In the genomic region with DNA sequence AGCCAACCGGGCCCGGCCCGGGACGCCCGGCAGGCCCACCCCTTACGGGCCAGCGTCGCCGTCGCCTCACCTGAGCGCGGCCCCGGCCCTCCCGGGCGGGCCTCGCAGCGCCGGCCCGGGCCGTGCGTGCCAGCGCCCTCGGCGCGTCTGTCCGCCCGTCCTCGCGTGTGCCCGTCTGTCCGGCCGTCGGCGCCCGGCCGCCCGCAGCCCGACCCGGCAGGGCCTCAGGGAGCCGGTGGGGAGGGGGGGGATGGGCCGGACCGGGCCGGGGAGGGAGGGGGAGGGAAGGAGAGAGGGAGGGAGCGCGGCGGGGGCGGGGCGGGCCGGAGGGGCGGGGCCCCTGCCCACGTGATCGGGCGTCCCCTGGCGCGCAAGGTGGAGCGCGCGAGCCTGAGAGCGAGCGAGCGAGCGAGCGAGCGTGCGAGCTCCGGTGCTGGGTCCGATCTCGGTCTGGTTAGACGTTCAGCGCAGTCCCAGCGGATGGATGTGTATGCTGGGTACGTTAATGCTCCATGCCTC, we compare ENCODE assay signal across 8 mouse cellular contexts. TPM values are rescaled to one million over a fixed set of nuclear protein-coding genes. Genes with fewer than 3 reads are reported as not detected.
DNase-seq lines count a peak whose midpoint lies in the region; ATAC-seq and TF ChIP-seq lines count a peak whose summit lies in the region.

A gene (minus strand): TSS at position 325 of the 519 bp plus-strand sequence.

- peak within 1 kb of the TSS; percentile 98 for H3K9ac ChIP-seq in limb, embryonic 14.5 days (ENCODE audit: low read depth, low read length, severe bottlenecking)
- peak within 1 kb of the TSS; percentile 98 for H3K9ac ChIP-seq in midbrain, embryonic 16.5 days (ENCODE audit: low read depth, low read length)

- no peaks in the 10 kb centered on the region for H3K27me3 ChIP-seq in limb, embryonic 14.5 days (ENCODE audit: control insufficient read depth, insufficient read depth, low read length)
- H3K27me3 ChIP-seq in midbrain, embryonic 16.5 days (ENCODE audit: control insufficient read depth, insufficient read depth, low read depth, low read length) = no peaks in the 10 kb centered on the region

- H3K27ac ChIP-seq in limb, embryonic 14.5 days (replicated peaks; ENCODE audit: low read depth, low read length) = peak within 1 kb of the TSS; percentile 88
- peak within 1 kb of the TSS; percentile 97 for H3K27ac ChIP-seq in midbrain, embryonic 16.5 days (ENCODE audit: low read length)

- H3K9me3 ChIP-seq in limb, embryonic 14.5 days (ENCODE audit: control insufficient read depth, low read length) = no peaks in the 10 kb centered on the region
- no peaks in the 10 kb centered on the region for H3K9me3 ChIP-seq in midbrain, embryonic 16.5 days (replicated peaks; ENCODE audit: control insufficient read depth, low read length, poor library complexity, severe bottlenecking)

- H3K4me2 ChIP-seq in limb, embryonic 14.5 days (replicated peaks; ENCODE audit: low read depth, low read length, severe bottlenecking) = peak within 1 kb of the TSS; percentile 46
- peak within 1 kb of the TSS; percentile 71 for H3K4me2 ChIP-seq in midbrain, embryonic 16.5 days (ENCODE audit: low read length)

- WGBS in limb, embryonic 14.5 days = 0% methylated on average over 48 of the region's 72 CpGs
- WGBS in midbrain, embryonic 16.5 days = 1% methylated on average over 39 of the region's 72 CpGs

- no peaks in the 10 kb centered on the region for H3K36me3 ChIP-seq in limb, embryonic 14.5 days (ENCODE audit: control insufficient read depth, insufficient read depth, low read length)
- H3K36me3 ChIP-seq in midbrain, embryonic 16.5 days (ENCODE audit: control insufficient read depth, insufficient read depth, low read length) = no peaks in the 10 kb centered on the region

- TF ChIP-seq POLR2A in limb, embryonic 14.5 days (IDR thresholded peaks at IDR 0.05; ENCODE audit: borderline replicate concordance, extremely low read depth, insufficient read depth, insufficient read length) = 0 out of 2 replicates have a peak, but pooled peaks have one; percentile 14

- peak; percentile 88 for ATAC-seq in limb, embryonic 14.5 days (ENCODE audit: low FRiP score, low read depth)
- peak; percentile 81 for ATAC-seq in midbrain, embryonic 16.5 days

- DNase-seq in 3134 (ENCODE audit: extremely low read depth, insufficient read length, low spot score) = peak; percentile 81
- DNase-seq in adrenal gland, postnatal 10 days = peak; percentile 88
- DNase-seq in embryo, embryonic 9.5 days (ENCODE audit: extremely low spot score) = peak; percentile 83
- peak; percentile 97 for DNase-seq in heart, adult 11 months
- peak; percentile 40 for DNase-seq in kidney, adult 11 months
- peak; percentile 75 for DNase-seq in limb, embryonic 14.5 days (ENCODE audit: low spot score)
- DNase-seq in spleen, postnatal 10 days (ENCODE audit: low spot score in 2 of 2) = peak; percentile 68 to 78

- peaks cover 8% of the 10 kb centered on the region for H3K4me1 ChIP-seq in limb, embryonic 14.5 days (ENCODE audit: control insufficient read depth, insufficient read depth, low read length)
- H3K4me1 ChIP-seq in midbrain, embryonic 16.5 days (ENCODE audit: control insufficient read depth, insufficient read depth, low read length) = peaks cover 26% of the 10 kb centered on the region

- peak within 1 kb of the TSS; percentile 84 for H3K4me3 ChIP-seq in limb, embryonic 14.5 days (replicated peaks; ENCODE audit: low read length)
- H3K4me3 ChIP-seq in midbrain, embryonic 16.5 days (ENCODE audit: low read depth, low read length) = peak within 1 kb of the TSS; percentile 90

RNA-seq across cellular contexts. Expression of the gene that starts here (rescaled TPM):
- total RNA-seq in adrenal gland, postnatal 10 days (2021) = 10 to 100 TPM; 33.1 to 44.6 TPM
- 45.4 and 54.2 TPM in 2 replicates for polyA plus RNA-seq in limb, embryonic 14.5 days (2012; rRNA removed)
- 26.9 and 31.1 TPM in 2 replicates for polyA plus RNA-seq in limb, embryonic 14.5 days (2014; fragmentation: Nextera tagmentation; extraction: Ambion mirVana)
- polyA plus RNA-seq in midbrain, embryonic 16.5 days (2015; fragmentation: Nextera tagmentation; extraction: Ambion mirVana) = 22.7 and 26.6 TPM in 2 replicates

Comparison
In these comparisons a context has a peak if more than half of its experiments do, and no peak if none do; other contexts are left out.
1. Peak in every context shown above with its lines: DNase-seq, ATAC-seq, H3K4me3 ChIP-seq and H3K27ac ChIP-seq.
2. DNase-seq: peak in every context shown above with its lines; median percentile 97 in heart, adult 11 months; 88 in adrenal gland, postnatal 10 days; 83 in embryo, embryonic 9.5 days; 81 in 3134; 75 in limb, embryonic 14.5 days; 73 in spleen, postnatal 10 days; 40 in kidney, adult 11 months.